Mouse (Mus musculus): Measurements from ENCODE around the gene Dyrk3. TPM values are rescaled to one million over a fixed set of nuclear protein-coding genes. Genes with fewer than 3 reads are reported as not detected.

Dyrk3 gene
- 3.5 TPM for polyA plus RNA-seq (2014; fragmentation: Illumina TruSeq; extraction: RNeasy Lipid Tissue Mini Kit (QIAGEN cat#74804); ENCODE audit: low read depth, low replicate concordance)

DNA sequence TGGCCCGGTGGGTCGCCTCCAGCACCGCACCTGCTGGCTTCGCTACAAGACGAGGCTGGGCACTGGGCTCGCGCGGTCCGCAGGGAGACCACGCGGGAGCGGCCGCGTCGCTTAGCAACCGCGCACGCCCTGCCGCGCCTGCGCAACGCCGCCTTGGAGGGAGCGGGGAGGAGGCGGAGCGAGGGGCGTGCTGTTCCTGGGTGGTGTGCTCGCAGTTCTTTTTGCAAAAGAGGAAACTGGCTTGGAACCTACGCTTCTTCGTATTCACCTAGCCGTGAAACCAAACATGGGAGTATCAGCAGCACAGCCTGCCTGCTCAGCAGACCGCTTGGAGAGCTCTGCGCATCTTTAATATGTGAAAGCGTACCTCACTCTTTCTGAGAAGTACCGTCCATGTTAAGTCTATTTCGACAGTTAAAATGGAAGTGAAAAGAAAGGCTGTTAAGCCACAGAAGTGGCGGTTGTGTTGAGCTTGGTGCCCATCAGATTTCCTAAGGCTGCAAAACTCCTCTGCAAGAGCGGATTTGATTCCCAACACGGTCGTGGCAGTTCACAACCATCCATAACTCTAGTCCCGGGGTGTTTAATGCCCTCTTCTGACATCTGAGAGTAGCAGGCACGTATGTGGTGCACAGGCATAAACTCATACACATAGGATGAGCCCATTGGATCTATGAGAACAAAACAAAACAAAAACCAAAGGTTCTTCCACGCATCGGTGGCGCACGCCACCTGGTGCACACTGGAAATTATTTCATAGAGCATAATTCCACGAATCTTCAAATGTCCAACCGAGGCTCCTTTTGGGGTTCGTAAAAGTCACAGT is at the start of gene Dyrk3:
TSS of gene Dyrk3 (minus strand) at position 150 of the 826 bp plus-strand sequence.

GRCm38 (mm10) chr1:131153018-131153629 is 15.0 kb upstream of the Dyrk3 start, which contains the start of gene Eif2d:
Gene Eif2d, plus strand, starts transcription at chr1:131153181.

GRCm38 (mm10) chr1:131097700-131098094 is 40.4 kb downstream of the Dyrk3 start, which contains the start of gene Mapkapk2:
Gene Mapkapk2, minus strand, starts transcription at chr1:131097826.

Other genes starting within 250 kb of the Dyrk3 start
- gene Il20, start 226.9 kb downstream of the Dyrk3 start, polyA plus RNA-seq (2014; fragmentation: Illumina TruSeq; extraction: RNeasy Lipid Tissue Mini Kit (QIAGEN cat#74804); ENCODE audit: low read depth, low replicate concordance), result not detected
- gene Il19, start 198.2 kb downstream of the Dyrk3 start, polyA plus RNA-seq (2014; fragmentation: Illumina TruSeq; extraction: RNeasy Lipid Tissue Mini Kit (QIAGEN cat#74804); ENCODE audit: low read depth, low replicate concordance), result not detected
- not detected for gene Il10, start 118.5 kb downstream of the Dyrk3 start, polyA plus RNA-seq (2014; fragmentation: Illumina TruSeq; extraction: RNeasy Lipid Tissue Mini Kit (QIAGEN cat#74804); ENCODE audit: low read depth, low replicate concordance)
- gene Mapkapk2, start 40.5 kb downstream of the Dyrk3 start, polyA plus RNA-seq (2014; fragmentation: Illumina TruSeq; extraction: RNeasy Lipid Tissue Mini Kit (QIAGEN cat#74804); ENCODE audit: low read depth, low replicate concordance), result 74.1 TPM
- 31.7 TPM for gene Eif2d, start 14.8 kb upstream of the Dyrk3 start, polyA plus RNA-seq (2014; fragmentation: Illumina TruSeq; extraction: RNeasy Lipid Tissue Mini Kit (QIAGEN cat#74804); ENCODE audit: low read depth, low replicate concordance)
- 11.9 TPM for gene Rassf5, start 106.9 kb upstream of the Dyrk3 start, polyA plus RNA-seq (2014; fragmentation: Illumina TruSeq; extraction: RNeasy Lipid Tissue Mini Kit (QIAGEN cat#74804); ENCODE audit: low read depth, low replicate concordance)
- gene Ikbke, start 141.3 kb upstream of the Dyrk3 start, polyA plus RNA-seq (2014; fragmentation: Illumina TruSeq; extraction: RNeasy Lipid Tissue Mini Kit (QIAGEN cat#74804); ENCODE audit: low read depth, low replicate concordance), result 4.8 TPM

All from adrenal gland, adult 10 weeks (tissue).